Comparison of ENCODE assay signal across 16 mouse cellular contexts in the genomic region with DNA sequence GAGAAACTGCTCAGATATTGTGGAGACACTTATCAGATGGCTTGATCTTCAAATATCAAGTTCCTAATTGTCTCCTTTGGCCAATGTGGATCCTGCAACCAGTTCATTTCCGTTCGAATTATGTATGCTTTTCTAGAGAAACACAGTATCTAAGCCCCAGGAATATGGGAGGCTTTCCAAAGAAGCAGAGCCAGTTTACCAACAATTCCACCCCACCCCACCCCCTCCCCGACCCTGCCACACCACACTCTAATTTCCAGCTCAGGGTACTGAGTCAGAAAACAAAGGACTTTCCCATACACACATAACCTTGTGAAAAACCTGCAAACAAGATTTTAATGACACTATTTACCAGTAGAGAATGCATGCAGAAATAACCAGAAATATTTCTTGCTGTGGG.
A peak's percentile ranks its signal among the peaks of the same experiment; 100 is the strongest.
DNase-seq lines count a peak whose midpoint lies in the region; ATAC-seq lines count a peak whose summit lies in the region.
"Had no signal": no experiment of that assay in that cellular context is flagged by ENCODE, and none has a peak within 500 bp of the region (broad histone marks: within the 10 kb centered on the region; RNA-seq: fewer than 3 reads in every experiment).

No protein-coding gene starts in this region.

- H3K4me1 ChIP-seq in forebrain, embryonic 15.5 days: peaks cover 19% of the 10 kb centered on the region
- peaks cover 2% of the 10 kb centered on the region; the same call in 1 of the 2 replicates for H3K4me1 ChIP-seq in forebrain, embryonic 11.5 days (replicated peaks; ENCODE audit: control insufficient read depth, insufficient read depth, low read length)
- peaks cover 36% of the 10 kb centered on the region for H3K4me1 ChIP-seq in neural tube, embryonic 13.5 days (replicated peaks)
- peaks cover 10% of the 10 kb centered on the region for H3K4me1 ChIP-seq in hindbrain, embryonic 16.5 days (ENCODE audit: control insufficient read depth, insufficient read depth, low read depth, low read length)
- H3K4me1 ChIP-seq: lung, embryonic 15.5 days had no signal

- DNase-seq in forebrain, embryonic 11.5 days (ENCODE audit: low spot score): no peak
- DNase-seq in neural tube, embryonic 10.5 days (ENCODE audit: extremely low spot score, low spot score): no peak
- DNase-seq in ovary, postnatal 14 days (ENCODE audit: low spot score): no peak
- DNase-seq in gastrocnemius, postnatal 4 days (ENCODE audit: low spot score in 2 of 2): no peak
- DNase-seq: heart, postnatal 4 days; lung, postnatal 4 days; right cerebral cortex, postnatal 4 days; thymus, adult 2 months had no signal

- H3K4me2 ChIP-seq in forebrain, embryonic 15.5 days (replicated peaks): no peak overlapping the region
- H3K4me2 ChIP-seq in forebrain, embryonic 11.5 days (ENCODE audit: low read depth, low read length, severe bottlenecking): no peak overlapping the region
- no peak overlapping the region for H3K4me2 ChIP-seq in neural tube, embryonic 13.5 days
- no peak overlapping the region for H3K4me2 ChIP-seq in hindbrain, embryonic 16.5 days (ENCODE audit: low read length)
- H3K4me2 ChIP-seq: heart, embryonic 15.5 days; lung, embryonic 15.5 days had no signal

- H3K36me3 ChIP-seq in forebrain, embryonic 15.5 days: no peaks in the 10 kb centered on the region
- H3K36me3 ChIP-seq in forebrain, embryonic 11.5 days (ENCODE audit: control insufficient read depth, insufficient read depth, low read length): no peaks in the 10 kb centered on the region
- H3K36me3 ChIP-seq in neural tube, embryonic 13.5 days: no peaks in the 10 kb centered on the region
- no peaks in the 10 kb centered on the region for H3K36me3 ChIP-seq in hindbrain, embryonic 16.5 days (ENCODE audit: control insufficient read depth, insufficient read depth, low read length)
- H3K36me3 ChIP-seq: heart, embryonic 15.5 days; lung, embryonic 15.5 days had no signal

- ATAC-seq in forebrain, embryonic 15.5 days (replicated peaks): peak; percentile 86
- ATAC-seq in forebrain, embryonic 11.5 days (replicated peaks; ENCODE audit: low FRiP score): no peak
- no peak for ATAC-seq in neural tube, embryonic 13.5 days (ENCODE audit: low read depth)
- peak; percentile 50; the same call in 1 of the 2 replicates for ATAC-seq in hindbrain, embryonic 16.5 days
- ATAC-seq: intestine, embryonic 16.5 days had no signal

- no peaks in the 10 kb centered on the region for H3K27me3 ChIP-seq in forebrain, embryonic 15.5 days
- H3K27me3 ChIP-seq in forebrain, embryonic 11.5 days (ENCODE audit: control insufficient read depth, insufficient read depth, low read length): no peaks in the 10 kb centered on the region
- no peaks in the 10 kb centered on the region for H3K27me3 ChIP-seq in neural tube, embryonic 13.5 days
- no peaks in the 10 kb centered on the region for H3K27me3 ChIP-seq in hindbrain, embryonic 16.5 days (replicated peaks; ENCODE audit: control insufficient read depth, insufficient read depth, low read length)
- H3K27me3 ChIP-seq: heart, embryonic 15.5 days; lung, embryonic 15.5 days had no signal

- H3K9ac ChIP-seq in forebrain, embryonic 15.5 days (replicated peaks): no peak overlapping the region
- no peak overlapping the region for H3K9ac ChIP-seq in forebrain, embryonic 11.5 days (ENCODE audit: low read length)
- no peak overlapping the region for H3K9ac ChIP-seq in neural tube, embryonic 13.5 days
- no peak overlapping the region for H3K9ac ChIP-seq in hindbrain, embryonic 16.5 days (ENCODE audit: low read depth, low read length)
- H3K9ac ChIP-seq: heart, embryonic 15.5 days; liver, embryonic 14.5 days; lung, embryonic 15.5 days had no signal

- no peak overlapping the region for H3K27ac ChIP-seq in forebrain, embryonic 15.5 days (replicated peaks)
- no peak overlapping the region for H3K27ac ChIP-seq in forebrain, embryonic 11.5 days (ENCODE audit: low read depth, low read length)
- 0 out of 2 replicates have a peak overlapping the region, but pooled peaks have one; percentile 49 for H3K27ac ChIP-seq in neural tube, embryonic 13.5 days (replicated peaks)
- peak overlapping the region; percentile 44; the same call in 1 of the 2 replicates for H3K27ac ChIP-seq in hindbrain, embryonic 16.5 days (ENCODE audit: low read depth, low read length)
- H3K27ac ChIP-seq: heart, embryonic 15.5 days; kidney, postnatal 0 days; liver, embryonic 14.5 days; lung, embryonic 15.5 days had no signal

- H3K4me3 ChIP-seq in forebrain, embryonic 15.5 days: no peak overlapping the region
- H3K4me3 ChIP-seq in forebrain, embryonic 11.5 days (ENCODE audit: low read depth, low read length): no peak overlapping the region
- no peak overlapping the region for H3K4me3 ChIP-seq in neural tube, embryonic 13.5 days
- H3K4me3 ChIP-seq in hindbrain, embryonic 16.5 days (ENCODE audit: low read length): no peak overlapping the region
- H3K4me3 ChIP-seq: heart, embryonic 15.5 days; lung, embryonic 15.5 days had no signal

- no peaks in the 10 kb centered on the region for H3K9me3 ChIP-seq in forebrain, embryonic 15.5 days
- no peaks in the 10 kb centered on the region for H3K9me3 ChIP-seq in forebrain, embryonic 11.5 days (ENCODE audit: control insufficient read depth, low read length)
- no peaks in the 10 kb centered on the region for H3K9me3 ChIP-seq in neural tube, embryonic 13.5 days
- H3K9me3 ChIP-seq in hindbrain, embryonic 16.5 days (ENCODE audit: control insufficient read depth, low read length): no peaks in the 10 kb centered on the region
- H3K9me3 ChIP-seq: heart, embryonic 15.5 days; lung, embryonic 15.5 days had no signal

- 30% methylated on average over 3 of the region's 3 CpGs for WGBS in forebrain, embryonic 15.5 days
- WGBS in forebrain, embryonic 11.5 days: 69% methylated on average over 3 of the region's 3 CpGs
- 69% methylated on average over 3 of the region's 3 CpGs for WGBS in neural tube, embryonic 13.5 days
- 54% methylated on average over 3 of the region's 3 CpGs for WGBS in hindbrain, embryonic 16.5 days

Comparison
In these comparisons a context has a peak if more than half of its experiments do, and no peak if none do; other contexts are left out.
1. ATAC-seq: peak in forebrain, embryonic 15.5 days (single experiment) and hindbrain, embryonic 16.5 days (single experiment); none in forebrain, embryonic 11.5 days (single experiment) and neural tube, embryonic 13.5 days (single experiment).
2. H3K27ac ChIP-seq: peak in neural tube, embryonic 13.5 days (single experiment) and hindbrain, embryonic 16.5 days (single experiment); none in forebrain, embryonic 15.5 days (single experiment) and forebrain, embryonic 11.5 days (single experiment).